24 mouse cellular contexts compared by ENCODE assay signal in genomic region chr2:158101768-158102167, GRCm38 (mm10). TPM values are rescaled to one million over a fixed set of nuclear protein-coding genes. Genes with fewer than 3 reads are reported as not detected.
DNase-seq lines count a peak whose midpoint lies in the region; ATAC-seq and TF ChIP-seq lines count a peak whose summit lies in the region.
"Had no signal": no experiment of that assay in that cellular context is flagged by ENCODE, and none has a peak within 500 bp of the region (broad histone marks: within the 10 kb centered on the region; RNA-seq: fewer than 3 reads in every experiment).

No protein-coding gene starts in this region.

- H3K9ac ChIP-seq in neural tube, embryonic 15.5 days (replicated peaks): no peak overlapping the region
- H3K9ac ChIP-seq in intestine, embryonic 16.5 days (ENCODE audit: low read depth, low read length): no peak overlapping the region
- H3K9ac ChIP-seq: heart, embryonic 15.5 days; hindbrain, embryonic 15.5 days had no signal

- peaks cover 2% of the 10 kb centered on the region for H3K4me1 ChIP-seq in neural tube, embryonic 15.5 days
- H3K4me1 ChIP-seq in intestine, embryonic 16.5 days (ENCODE audit: control insufficient read depth, insufficient read depth, low read length): peaks cover 7% of the 10 kb centered on the region
- H3K4me1 ChIP-seq: midbrain, embryonic 10.5 days had no signal

- no peaks in the 10 kb centered on the region for H3K27me3 ChIP-seq in C2C12 (ENCODE audit: control insufficient read depth, insufficient read depth, insufficient read length)
- no peaks in the 10 kb centered on the region for H3K27me3 ChIP-seq in neural tube, embryonic 15.5 days (replicated peaks)
- H3K27me3 ChIP-seq in intestine, embryonic 16.5 days (replicated peaks; ENCODE audit: control insufficient read depth, insufficient read depth, low read length): no peaks in the 10 kb centered on the region
- H3K27me3 ChIP-seq: heart, embryonic 15.5 days; hindbrain, embryonic 15.5 days had no signal

- TF ChIP-seq CTCF in C2C12 (IDR thresholded peaks at IDR 0.05; ENCODE audit: control insufficient read depth, insufficient read depth, insufficient read length): no peak

- WGBS in neural tube, embryonic 15.5 days: 71% methylated on average over 5 of the region's 5 CpGs
- 75% methylated on average over 5 of the region's 5 CpGs for WGBS in intestine, embryonic 16.5 days

- H3K4me3 ChIP-seq in C2C12 (ENCODE audit: insufficient read depth, poor library complexity, severe bottlenecking): no peak overlapping the region
- no peak overlapping the region for H3K4me3 ChIP-seq in neural tube, embryonic 15.5 days (replicated peaks)
- H3K4me3 ChIP-seq in intestine, embryonic 16.5 days (ENCODE audit: low read length): no peak overlapping the region
- H3K4me3 ChIP-seq: embryonic facial prominence, embryonic 10.5 days; gastrocnemius, adult 2 months; heart, embryonic 15.5 days; hindbrain, embryonic 15.5 days; midbrain, embryonic 10.5 days had no signal

- H3K79me2 ChIP-seq in C2C12 (ENCODE audit: control insufficient read depth, insufficient read depth): no peaks in the 10 kb centered on the region

- peak; percentile 27 for DNase-seq in layer of hippocampus, adult 9-11 months
- no peak for DNase-seq in layer of hippocampus, adult 9-10 months (ENCODE audit: low spot score)
- peak; percentile 28 to 86 for DNase-seq in left cerebral cortex, postnatal 25 days (ENCODE audit: low spot score in 2 of 2)
- DNase-seq in right cerebral cortex, postnatal 14 days: peak; percentile 61
- no peak for DNase-seq in c-Kit-positive CD71-positive TER-119-positive erythroid progenitor cells, embryonic 14.5 days (ENCODE audit: low spot score)
- DNase-seq: adrenal gland, postnatal 14 days; B cell, adult 2 months; cerebellum, adult 11 months; cerebellum, postnatal 10 days; gastrocnemius, adult 2 months; kidney, postnatal 36 days; liver; lung, postnatal 10 days; thymus, adult 2 months; thymus, postnatal 4 days had no signal

- H3K27ac ChIP-seq in neural tube, embryonic 15.5 days (replicated peaks): no peak overlapping the region
- H3K27ac ChIP-seq in intestine, embryonic 16.5 days (ENCODE audit: low read length): no peak overlapping the region
- H3K27ac ChIP-seq: embryonic facial prominence, embryonic 10.5 days; gastrocnemius, adult 2 months; heart, embryonic 15.5 days; hindbrain, embryonic 15.5 days; midbrain, embryonic 10.5 days; stomach, postnatal 0 days had no signal

- no peak for ATAC-seq in neural tube, embryonic 15.5 days (ENCODE audit: low FRiP score)
- ATAC-seq in intestine, embryonic 16.5 days: no peak
- ATAC-seq: forebrain, embryonic 16.5 days had no signal

- H3K9me3 ChIP-seq in neural tube, embryonic 15.5 days (replicated peaks): no peaks in the 10 kb centered on the region
- no peaks in the 10 kb centered on the region for H3K9me3 ChIP-seq in intestine, embryonic 16.5 days (ENCODE audit: control insufficient read depth, low read length)
- H3K9me3 ChIP-seq: embryonic facial prominence, embryonic 10.5 days; heart, embryonic 15.5 days; hindbrain, embryonic 15.5 days; midbrain, embryonic 10.5 days had no signal

- no peak overlapping the region for H3ac ChIP-seq in C2C12 (ENCODE audit: control insufficient read depth, insufficient read length, low read depth)

- intact Hi-C loops in left cerebral cortex, postnatal 25 days (cut with DNase I): no loop called here

- no peaks in the 10 kb centered on the region for H3K36me3 ChIP-seq in C2C12 (ENCODE audit: control insufficient read depth, insufficient read depth)
- H3K36me3 ChIP-seq in neural tube, embryonic 15.5 days: no peaks in the 10 kb centered on the region
- no peaks in the 10 kb centered on the region for H3K36me3 ChIP-seq in intestine, embryonic 16.5 days (ENCODE audit: control insufficient read depth, insufficient read depth, low read length)
- H3K36me3 ChIP-seq: embryonic facial prominence, embryonic 10.5 days; heart, embryonic 15.5 days; hindbrain, embryonic 15.5 days; midbrain, embryonic 10.5 days had no signal

- no peaks in the 10 kb centered on the region for H3K79me3 ChIP-seq in C2C12 (ENCODE audit: low read depth)

- H3K4me2 ChIP-seq in neural tube, embryonic 15.5 days: no peak overlapping the region
- H3K4me2 ChIP-seq in intestine, embryonic 16.5 days (ENCODE audit: low read depth, low read length): no peak overlapping the region
- H3K4me2 ChIP-seq: heart, embryonic 15.5 days; hindbrain, embryonic 15.5 days had no signal

TF ChIP-seq in C2C12, 6 proteins besides CTCF, POLR2A, EP300 and RAD21:
- no peak for TF ChIP-seq CEBPB (IDR thresholded peaks at IDR 0.05; ENCODE audit: low read depth)
- peak; percentile 82 for TF ChIP-seq MYOD1 (IDR thresholded peaks at IDR 0.05; ENCODE audit: control insufficient read depth, insufficient read length, low read depth)
- TF ChIP-seq USF1 (IDR thresholded peaks at IDR 0.05; ENCODE audit: low read depth): no peak
TF ChIP-seq in C2C12: peak in this region for 1.

RNA-seq across cellular contexts. Expression of gene Tgm2, which starts 44.5 kb away (rescaled TPM):
- 1.1 TPM for polyA plus RNA-seq in C2C12 (2012; fragmentation: generic; extraction: Trizol)
- 1 to 10 TPM; 7.4 to 9.8 TPM for total RNA-seq in left cerebral cortex, postnatal 25 days (2021)
- polyA plus RNA-seq in neural tube, embryonic 15.5 days (2015; fragmentation: Nextera tagmentation; extraction: Ambion mirVana): 7.8 and 13.9 TPM in 2 replicates
- polyA plus RNA-seq in intestine, embryonic 16.5 days (2015; fragmentation: Nextera tagmentation; extraction: Ambion mirVana): 94.9 and 96.5 TPM in 2 replicates

Comparison
In these comparisons a context has a peak if more than half of its experiments do, and no peak if none do; other contexts are left out.
1. DNase-seq: peak in layer of hippocampus, adult 9-11 months (single experiment), left cerebral cortex, postnatal 25 days (2 of 2) and right cerebral cortex, postnatal 14 days (single experiment); none in layer of hippocampus, adult 9-10 months (single experiment) and c-Kit-positive CD71-positive TER-119-positive erythroid progenitor cells, embryonic 14.5 days (single experiment).